Mouse (Mus musculus) neural tube, embryonic 12.5 days (tissue): ENCODE results near the gene Aldh16a1. TPM values are rescaled to one million over a fixed set of nuclear protein-coding genes. Genes with fewer than 3 reads are reported as not detected.
"Not testable (repeated sequence)": the region's sequence is repeated elsewhere in the genome, so short reads cannot be mapped to it uniquely, and the experiment has no call there.

ENCODE experiments used
- ATAC-seq: fragments of 200-750 bp; cut with Nextera tagmentation; 2 replicates; pipeline ENCODE4 v1.8.0; 2017; ENCODE audit warnings: low read depth, mild to moderate bottlenecking, moderate TSS enrichment, moderate library complexity; ENCODE audit not compliant: low FRiP score
- H3K27ac ChIP-seq: fragments of 300-500 bp; sonication (generic); 2 replicates; pipeline ENCODE4 v1.5.1; 2016
- H3K27me3 ChIP-seq: fragments of 300-500 bp; sonication (generic); replicated peaks from 2 replicates; pipeline ENCODE4 v1.6.1; 2016; ENCODE audit warnings: mild to moderate bottlenecking
- H3K36me3 ChIP-seq: fragments of 300-500 bp; sonication (generic); 2 replicates; pipeline ENCODE4 v1.6.1; 2016; ENCODE audit warnings: mild to moderate bottlenecking
- H3K4me1 ChIP-seq: fragments of 300-500 bp; sonication (generic); 2 replicates; pipeline ENCODE4 v1.6.1; 2016
- H3K4me2 ChIP-seq: fragments of 300-500 bp; sonication (generic); replicated peaks from 2 replicates; pipeline ENCODE4 v1.6.1; 2016; ENCODE audit warnings: mild to moderate bottlenecking
- H3K4me3 ChIP-seq: fragments of 300-500 bp; sonication (generic); 2 replicates; pipeline ENCODE4 v1.5.1; 2016
- H3K9ac ChIP-seq: fragments of 300-500 bp; sonication (generic); 2 replicates; pipeline ENCODE4 v1.6.1; 2016; ENCODE audit warnings: mild to moderate bottlenecking
- H3K9me3 ChIP-seq: fragments of 300-500 bp; sonication (generic); 2 replicates; pipeline ENCODE4 v1.6.1; 2016; ENCODE audit warnings: mild to moderate bottlenecking
- WGBS: fragments of 180-500 bp; shearing (Covaris S2); methylation state at CpG from one replicate; pipeline ENCODE4 v1.1.7; 2016; 5-methylcytosine and 5-hydroxymethylcytosine counted together
- polyA plus RNA-seq: library from polyadenylated mRNA; unstranded; fragments of >200 nt; fragmentation: Nextera tagmentation; extraction: Ambion mirVana; gene quantifications from 2 replicates; pipeline ENCODE4 v1.2.1, GENCODE M21; 2016

Gene Aldh16a1
- polyA plus RNA-seq, 1 experiment from 2014 or later = 37.8 TPM

DNA sequence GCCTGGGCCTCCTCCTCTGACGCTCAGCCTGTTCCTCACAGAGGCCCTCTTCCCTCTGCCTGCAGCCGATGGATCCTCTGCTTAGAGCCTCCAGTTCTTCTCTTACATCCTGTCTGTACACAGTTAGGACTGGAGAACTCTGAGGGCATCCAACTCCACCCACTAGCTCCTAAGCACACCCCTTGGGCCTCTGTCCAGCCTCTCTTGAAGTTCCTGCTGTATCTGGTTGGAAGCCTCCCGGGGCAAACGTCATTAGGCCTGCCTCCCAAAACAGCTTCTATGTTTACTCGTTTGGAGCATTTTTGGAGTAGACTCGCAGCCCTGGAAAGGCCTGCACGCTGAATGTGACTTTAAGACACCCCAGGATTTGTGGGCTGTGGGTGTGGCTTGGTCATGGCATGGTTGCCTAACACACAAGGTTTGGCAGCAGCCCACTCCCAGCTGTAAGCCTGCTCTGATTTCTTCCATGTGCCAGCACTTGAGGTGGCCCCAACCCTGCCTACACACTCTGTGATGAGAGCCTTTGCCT, 50.7 kb downstream of the Aldh16a1 start, which contains the start of gene Fcgrt:
Gene Fcgrt, minus strand, starts transcription at position 200 of the 529 bp plus-strand sequence.
- no peak for ATAC-seq
- 77% methylated on average over 7 of the region's 7 CpGs for WGBS

DNA sequence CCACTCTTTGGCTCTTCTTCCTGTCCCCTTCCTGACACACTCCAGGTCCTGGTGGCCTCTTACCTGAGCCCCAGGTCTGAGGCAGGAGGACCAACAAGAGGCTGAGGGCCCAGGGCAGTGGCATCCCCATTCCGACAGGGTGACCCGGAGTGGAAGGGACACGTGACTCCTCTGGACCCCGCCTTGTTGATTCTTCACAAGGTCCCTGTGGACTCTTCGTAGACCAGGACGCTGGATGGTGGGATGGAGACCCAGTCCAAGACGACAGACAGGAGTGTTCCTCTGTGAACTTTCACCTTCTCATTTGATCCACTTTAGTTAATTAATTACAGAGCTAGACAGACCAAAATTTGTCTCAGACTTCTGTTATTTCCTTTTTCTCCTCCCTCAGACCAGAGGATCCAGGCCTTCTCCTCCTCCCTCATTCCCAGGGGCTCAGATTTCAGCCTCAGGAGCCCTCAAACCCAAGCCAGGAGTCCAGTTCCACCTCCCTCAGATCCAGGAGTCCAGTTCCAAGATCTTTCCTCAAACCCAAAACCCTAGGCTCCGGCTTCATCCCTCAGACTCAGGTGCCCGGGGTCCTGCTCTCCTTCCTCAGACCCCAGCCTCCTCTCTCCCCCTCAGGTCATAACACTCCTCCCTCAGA, 51.3 kb downstream of the Aldh16a1 start:
- no peak overlapping the region for H3K27ac ChIP-seq
- H3K27me3 ChIP-seq = no peaks in the 10 kb centered on the region
- ATAC-seq = no peak
- H3K4me3 ChIP-seq = no peak overlapping the region; the same call in 1 of the 2 replicates
- H3K4me2 ChIP-seq = no peak overlapping the region; the same call in 1 of the 2 replicates
- H3K9ac ChIP-seq = no peak overlapping the region
- no peaks in the 10 kb centered on the region for H3K36me3 ChIP-seq
- H3K4me1 ChIP-seq = peaks cover 7% of the 10 kb centered on the region; the same call in 1 of the 2 replicates
- H3K9me3 ChIP-seq = no peaks in the 10 kb centered on the region
- WGBS = 84% methylated on average over 9 of the region's 9 CpGs

More for the DNA sequence above, 50.7 kb downstream of the Aldh16a1 start, which contains the start of gene Fcgrt:
- no peaks in the 10 kb centered on the region for H3K27me3 ChIP-seq
- no peak within 1 kb of the TSS for H3K27ac ChIP-seq
- no peak within 1 kb of the TSS; the same call in 1 of the 2 replicates for H3K4me3 ChIP-seq
- H3K9ac ChIP-seq = no peak within 1 kb of the TSS
- no peak within 1 kb of the TSS; the same call in 1 of the 2 replicates for H3K4me2 ChIP-seq
- no peaks in the 10 kb centered on the region for H3K9me3 ChIP-seq
- H3K4me1 ChIP-seq = peaks cover 7% of the 10 kb centered on the region; the same call in 1 of the 2 replicates
- no peaks in the 10 kb centered on the region for H3K36me3 ChIP-seq

DNA sequence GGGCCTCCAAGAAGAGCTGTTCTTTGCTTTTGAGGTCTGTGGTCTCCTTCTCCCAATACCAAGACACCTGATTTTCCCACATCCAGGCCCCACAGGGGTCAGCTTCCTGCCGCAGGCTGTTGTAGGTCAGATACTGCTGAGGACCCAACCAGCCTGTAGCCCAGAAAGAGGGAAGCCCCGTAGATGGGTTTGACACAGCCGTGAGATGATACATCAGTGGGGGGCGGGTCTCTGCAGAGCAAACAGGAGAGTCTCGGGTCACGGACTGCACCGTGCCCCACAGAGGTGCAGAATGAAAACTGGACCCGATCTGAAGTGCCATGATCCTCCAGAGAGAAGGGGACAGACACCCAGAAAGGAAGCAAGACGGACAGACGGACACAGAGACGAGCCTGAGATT, 51.9 kb downstream of the Aldh16a1 start:
- WGBS = 87% methylated on average over 11 of the region's 11 CpGs
- no peak overlapping the region; the same call in 1 of the 2 replicates for H3K4me3 ChIP-seq

DNA sequence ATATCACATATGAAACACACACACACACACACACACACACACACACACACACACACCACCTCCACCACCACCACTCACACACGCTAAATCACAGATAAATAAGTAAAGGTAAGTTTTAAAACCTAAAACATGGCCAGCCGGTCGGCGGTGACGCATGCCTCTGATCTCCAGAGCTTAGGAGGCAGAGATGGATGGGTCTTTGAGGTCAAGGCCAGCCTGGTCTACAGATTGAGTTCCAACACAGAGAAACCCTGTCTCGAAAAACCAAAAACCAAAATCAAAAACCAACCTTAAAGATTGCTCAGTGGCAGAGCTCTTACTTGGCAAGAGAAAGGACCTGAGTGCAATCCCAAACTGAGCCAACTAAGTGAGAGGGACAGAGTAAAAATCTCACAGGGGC, 54.3 kb downstream of the Aldh16a1 start:
- Histone ChIP-seq H3K4me2 (no peak overlapping the region), H3K4me1 (no peaks in the 10 kb centered on the region), H3K27me3 (no peaks in the 10 kb centered on the region), H3K27ac (no peak overlapping the region), H3K36me3 (no peaks in the 10 kb centered on the region), H3K9me3 (no peaks in the 10 kb centered on the region), H3K4me3 (no peak overlapping the region), H3K9ac (no peak overlapping the region)
- WGBS = 93% methylated on average over 6 of the region's 6 CpGs
- no peak for ATAC-seq

More for the DNA sequence above, 51.9 kb downstream of the Aldh16a1 start:
- H3K27me3 ChIP-seq = no peaks in the 10 kb centered on the region
- no peak overlapping the region for H3K27ac ChIP-seq
- no peak overlapping the region for H3K4me2 ChIP-seq
- no peak for ATAC-seq
- H3K9ac ChIP-seq = no peak overlapping the region
- H3K9me3 ChIP-seq = no peaks in the 10 kb centered on the region
- H3K36me3 ChIP-seq = no peaks in the 10 kb centered on the region
- peaks cover 7% of the 10 kb centered on the region; the same call in 1 of the 2 replicates for H3K4me1 ChIP-seq

DNA sequence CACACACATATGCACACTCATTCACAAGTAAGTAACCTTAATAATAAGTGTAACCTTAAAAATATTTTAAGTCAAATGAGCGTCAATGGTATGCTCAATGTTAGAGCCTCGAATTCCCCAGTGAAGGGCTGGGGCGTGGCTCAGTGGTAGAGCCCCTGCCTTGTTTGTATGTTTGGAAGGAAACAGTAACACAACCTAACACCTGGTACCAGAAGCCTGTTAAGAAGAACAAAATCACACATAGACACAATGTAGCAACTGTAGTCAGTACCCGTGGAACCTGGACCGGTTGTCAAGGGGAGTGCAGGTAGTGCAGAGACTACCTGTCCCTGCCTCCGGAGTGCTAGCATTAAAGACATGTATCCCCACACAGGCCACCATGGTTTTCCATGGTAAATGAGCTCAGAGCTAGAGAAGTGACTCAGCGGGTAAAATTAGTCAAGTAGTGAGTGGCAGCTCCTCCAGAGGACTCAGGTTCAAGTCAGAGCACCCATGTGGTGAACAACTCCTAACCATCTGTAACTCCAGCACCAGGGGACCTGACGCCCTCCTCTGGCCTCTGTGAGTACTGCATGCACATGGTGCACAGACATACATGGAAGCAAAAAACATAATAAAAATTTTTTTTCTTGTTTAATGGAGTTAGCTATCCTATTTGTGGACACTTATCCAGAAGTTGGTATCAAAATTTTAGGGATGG, 55.7 kb downstream of the Aldh16a1 start:
- H3K4me1 ChIP-seq = no peaks in the 10 kb centered on the region; the same call in 1 of the 2 replicates
- WGBS = 91% methylated on average over 8 of the region's 8 CpGs
- H3K27ac ChIP-seq = no peak overlapping the region

DNA sequence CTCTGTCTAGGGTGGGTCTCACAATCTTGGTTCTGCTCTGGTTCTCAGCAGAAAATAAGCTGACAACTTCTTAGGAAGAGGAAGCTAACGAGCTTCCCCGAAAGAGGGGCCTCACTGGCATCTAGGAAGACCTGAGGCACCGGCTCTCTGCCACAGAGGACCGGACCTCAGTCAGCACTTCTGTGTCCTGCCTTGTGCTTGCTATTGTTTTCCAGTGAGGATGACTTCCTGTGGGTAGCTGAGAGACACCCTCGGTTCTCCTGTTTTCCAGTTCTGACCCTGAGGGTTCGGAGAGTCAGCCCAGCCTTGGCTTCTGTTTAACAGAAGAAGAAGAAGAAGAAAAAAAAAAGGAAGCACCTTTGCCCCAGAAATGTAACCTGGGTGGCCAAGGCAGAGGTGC, 56.9 kb downstream of the Aldh16a1 start:
- 73% methylated on average over 6 of the region's 6 CpGs for WGBS
- Histone ChIP-seq H3K9ac (no peak overlapping the region), H3K36me3 (no peaks in the 10 kb centered on the region), H3K27ac (no peak overlapping the region), H3K4me1 (peaks cover 6% of the 10 kb centered on the region; the same call in 1 of the 2 replicates), H3K9me3 (no peaks in the 10 kb centered on the region), H3K27me3 (no peaks in the 10 kb centered on the region), H3K4me2 (no peak overlapping the region), H3K4me3 (no peak overlapping the region)
- ATAC-seq = no peak

More for the DNA sequence above, 55.7 kb downstream of the Aldh16a1 start:
- Histone ChIP-seq H3K9me3 (no peaks in the 10 kb centered on the region), H3K36me3 (no peaks in the 10 kb centered on the region), H3K4me3 (no peak overlapping the region), H3K4me2 (no peak overlapping the region), H3K9ac (no peak overlapping the region), H3K27me3 (no peaks in the 10 kb centered on the region)
- ATAC-seq = no peak

DNA sequence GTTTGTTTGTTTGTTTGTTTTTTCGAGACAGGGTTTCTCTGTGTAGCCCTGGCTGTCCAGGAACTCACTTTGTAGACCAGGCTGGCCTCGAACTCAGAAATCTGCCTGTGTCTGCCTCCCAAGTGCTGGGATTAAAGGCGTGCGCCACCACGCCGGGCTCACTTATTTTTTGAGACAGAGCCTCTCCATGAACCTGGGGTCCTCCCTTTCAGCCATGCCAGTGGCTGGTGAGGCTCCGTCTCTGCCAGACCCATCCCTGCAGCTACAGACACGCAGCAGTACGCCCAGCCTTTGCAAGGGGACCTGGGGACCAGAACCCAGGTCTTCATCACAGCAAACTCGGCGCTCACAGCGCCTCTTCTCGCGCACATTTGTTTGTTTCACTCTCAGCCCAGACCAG, 58.4 kb downstream of the Aldh16a1 start:
- ATAC-seq = not testable (repeated sequence)

DNA sequence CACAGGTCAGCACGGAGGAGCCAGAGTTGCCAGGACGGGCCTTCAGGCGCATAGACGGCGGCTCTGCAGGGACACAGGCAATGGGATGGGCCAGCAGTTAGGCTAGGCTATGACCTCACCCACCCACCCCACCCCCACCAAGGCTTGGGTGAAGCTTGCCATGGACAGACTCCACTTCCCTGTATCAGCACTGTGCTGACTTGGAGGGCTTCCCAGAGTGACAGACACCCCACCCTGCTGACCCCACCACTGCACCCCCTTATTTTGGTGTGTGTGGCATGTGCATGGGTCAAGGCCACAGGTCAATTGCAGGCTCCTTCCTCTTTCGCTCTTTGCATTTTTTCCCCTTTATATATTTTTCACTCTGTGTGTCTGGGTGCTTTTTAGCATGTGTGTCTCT, 59.0 kb downstream of the Aldh16a1 start:
- H3K9me3 ChIP-seq = no peaks in the 10 kb centered on the region
- no peak overlapping the region for H3K9ac ChIP-seq
- H3K4me1 ChIP-seq = peaks cover 12% of the 10 kb centered on the region; the same call in 1 of the 2 replicates
- no peak overlapping the region for H3K27ac ChIP-seq
- H3K27me3 ChIP-seq = no peaks in the 10 kb centered on the region; the same call in 1 of the 2 replicates
- WGBS = 83% methylated on average over 6 of the region's 6 CpGs
- no peaks in the 10 kb centered on the region for H3K36me3 ChIP-seq
- no peak overlapping the region for H3K4me3 ChIP-seq
- ATAC-seq = no peak
- no peak overlapping the region for H3K4me2 ChIP-seq

More for the DNA sequence above, 58.4 kb downstream of the Aldh16a1 start:
- not testable (repeated sequence) for H3K27me3 ChIP-seq, H3K9me3 ChIP-seq, H3K36me3 ChIP-seq, H3K4me2 ChIP-seq, H3K27ac ChIP-seq, H3K9ac ChIP-seq, H3K4me3 ChIP-seq
- H3K4me1 ChIP-seq = peaks cover 12% of the 10 kb centered on the region; the same call in 1 of the 2 replicates
- 93% methylated on average over 14 of the region's 14 CpGs for WGBS

DNA sequence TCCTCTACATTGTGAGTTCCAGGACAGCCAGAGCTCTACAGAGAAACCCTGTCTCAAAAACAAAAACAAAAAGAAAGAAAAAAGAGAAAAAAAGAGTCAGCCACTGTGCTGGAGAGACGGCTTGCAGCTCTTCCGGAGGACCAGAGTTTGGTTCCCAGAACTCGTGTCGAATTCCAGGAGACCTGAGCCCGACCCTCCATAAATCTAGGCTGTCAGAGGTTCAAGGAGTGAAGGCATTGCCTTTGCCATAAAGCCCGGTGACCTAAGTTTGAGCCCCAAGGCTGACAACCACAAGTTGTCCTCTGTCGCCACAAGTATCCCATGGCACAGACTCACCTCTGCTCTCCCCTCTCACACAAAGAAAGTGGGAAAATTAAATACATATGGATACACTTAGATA, 60.3 kb downstream of the Aldh16a1 start:
- Histone ChIP-seq H3K36me3 (no peaks in the 10 kb centered on the region), H3K27me3 (no peaks in the 10 kb centered on the region; the same call in 1 of the 2 replicates), H3K9ac (no peak overlapping the region), H3K4me2 (no peak overlapping the region), H3K9me3 (no peaks in the 10 kb centered on the region), H3K4me3 (no peak overlapping the region), H3K27ac (no peak overlapping the region), H3K4me1 (peaks cover 12% of the 10 kb centered on the region; the same call in 1 of the 2 replicates)
- 9% methylated on average over 7 of the region's 7 CpGs for WGBS
- ATAC-seq = no peak

DNA sequence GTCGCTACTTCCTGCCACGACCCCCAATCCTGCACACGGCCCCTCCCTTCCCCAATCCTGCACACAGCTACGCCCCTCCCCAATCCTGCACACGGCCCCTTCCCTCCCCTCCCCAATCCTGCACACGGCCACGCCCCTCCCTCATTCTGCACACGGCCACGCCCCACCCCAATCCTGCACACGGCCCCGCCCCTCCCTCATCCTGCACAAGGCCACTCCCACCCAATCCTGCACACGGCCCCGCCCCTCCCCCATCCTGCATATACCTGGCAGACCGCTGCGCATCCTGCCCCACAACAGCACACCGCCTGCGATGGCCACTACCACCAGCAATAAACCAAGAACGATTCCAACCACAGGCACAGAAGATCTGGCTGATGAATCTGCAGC, 60.9 kb downstream of the Aldh16a1 start:
- Histone ChIP-seq H3K27me3 (no peaks in the 10 kb centered on the region; the same call in 1 of the 2 replicates), H3K27ac (no peak overlapping the region), H3K9me3 (no peaks in the 10 kb centered on the region), H3K4me3 (no peak overlapping the region), H3K36me3 (peaks cover 1% of the 10 kb centered on the region), H3K4me1 (peaks cover 12% of the 10 kb centered on the region; the same call in 1 of the 2 replicates), H3K4me2 (no peak overlapping the region; the same call in 1 of the 2 replicates), H3K9ac (no peak overlapping the region)
- ATAC-seq = no peak
- 32% methylated on average over 12 of the region's 18 CpGs for WGBS

DNA sequence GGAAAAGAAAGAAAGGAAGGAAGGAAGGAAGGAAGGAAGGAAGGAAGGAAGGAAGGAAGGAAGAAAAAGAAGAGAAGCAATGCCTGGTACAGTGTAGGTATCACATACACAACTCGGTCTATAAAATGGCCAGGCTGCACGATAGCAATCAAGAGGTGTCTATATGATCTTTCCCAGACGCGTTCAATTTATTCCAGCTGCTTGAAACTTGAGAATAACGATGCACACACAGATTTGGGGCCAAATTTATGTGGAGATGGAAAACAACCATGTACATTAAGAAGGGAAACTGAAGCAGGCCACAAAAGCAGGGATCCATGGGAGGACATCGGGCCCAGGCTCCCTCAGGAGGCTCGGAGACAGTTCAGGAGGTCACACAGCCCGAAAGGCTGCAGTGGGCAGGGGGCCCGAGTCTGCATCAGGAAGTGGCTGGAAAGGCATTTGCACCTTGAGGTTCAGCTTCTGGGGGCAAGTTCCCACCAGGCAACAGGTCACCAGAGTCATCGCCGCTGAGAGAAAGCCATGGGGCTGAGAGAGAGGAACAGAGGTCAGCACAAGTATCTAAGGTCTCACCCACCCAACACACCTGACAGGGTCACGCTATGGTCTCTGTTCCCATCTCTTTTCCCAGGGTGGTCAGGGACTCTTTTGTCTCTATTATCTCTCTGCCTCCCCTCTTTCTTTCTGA, 61.4 kb downstream of the Aldh16a1 start:
- Histone ChIP-seq H3K4me1 (peaks cover 12% of the 10 kb centered on the region; the same call in 1 of the 2 replicates), H3K36me3 (peaks cover 5% of the 10 kb centered on the region), H3K4me3 (no peak overlapping the region), H3K4me2 (no peak overlapping the region; the same call in 1 of the 2 replicates), H3K27me3 (no peaks in the 10 kb centered on the region; the same call in 1 of the 2 replicates), H3K9me3 (no peaks in the 10 kb centered on the region), H3K27ac (no peak overlapping the region), H3K9ac (no peak overlapping the region)
- ATAC-seq = no peak
- 67% methylated on average over 12 of the region's 12 CpGs for WGBS
